Mouse (Mus musculus): ENCODE data around the gene Grk6. TPM values are rescaled to one million over a fixed set of nuclear protein-coding genes. Genes with fewer than 3 reads are reported as not detected.

Gene Grk6
- total RNA-seq, 4 experiments from 2014 or later = 36.0 to 55.3 (median 48.6) TPM

DNA sequence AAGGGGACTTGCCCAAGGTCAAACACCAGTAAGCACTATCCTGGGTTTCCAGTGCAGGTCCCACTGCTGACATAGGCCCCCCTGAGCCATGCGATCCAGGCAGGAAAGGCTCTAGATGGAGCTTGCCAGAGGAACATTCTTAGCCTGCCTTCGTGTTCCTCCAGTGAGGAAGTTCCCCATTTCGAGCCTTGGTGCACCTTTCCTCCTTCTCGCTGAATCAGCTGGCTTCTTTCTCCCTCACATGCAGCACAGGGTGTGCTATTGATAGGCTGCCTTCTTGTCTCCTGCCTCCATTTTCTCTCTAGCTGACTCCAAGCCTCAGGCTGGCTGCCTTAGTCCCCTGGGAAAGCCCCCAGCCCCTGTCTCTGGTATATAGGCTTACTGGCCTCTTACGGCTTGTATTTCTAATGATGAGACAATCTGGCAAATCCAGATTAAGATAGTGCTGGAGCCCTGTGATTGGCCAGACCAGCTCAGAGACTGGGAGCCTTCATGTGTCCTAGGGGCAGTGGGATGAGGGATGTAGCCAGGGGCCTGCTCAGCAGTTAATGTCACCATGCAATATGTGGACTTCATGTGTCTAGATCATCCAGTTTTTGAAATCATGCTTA is 21.1 kb downstream of the Grk6 start:
- DNase-seq = no peak

DNA sequence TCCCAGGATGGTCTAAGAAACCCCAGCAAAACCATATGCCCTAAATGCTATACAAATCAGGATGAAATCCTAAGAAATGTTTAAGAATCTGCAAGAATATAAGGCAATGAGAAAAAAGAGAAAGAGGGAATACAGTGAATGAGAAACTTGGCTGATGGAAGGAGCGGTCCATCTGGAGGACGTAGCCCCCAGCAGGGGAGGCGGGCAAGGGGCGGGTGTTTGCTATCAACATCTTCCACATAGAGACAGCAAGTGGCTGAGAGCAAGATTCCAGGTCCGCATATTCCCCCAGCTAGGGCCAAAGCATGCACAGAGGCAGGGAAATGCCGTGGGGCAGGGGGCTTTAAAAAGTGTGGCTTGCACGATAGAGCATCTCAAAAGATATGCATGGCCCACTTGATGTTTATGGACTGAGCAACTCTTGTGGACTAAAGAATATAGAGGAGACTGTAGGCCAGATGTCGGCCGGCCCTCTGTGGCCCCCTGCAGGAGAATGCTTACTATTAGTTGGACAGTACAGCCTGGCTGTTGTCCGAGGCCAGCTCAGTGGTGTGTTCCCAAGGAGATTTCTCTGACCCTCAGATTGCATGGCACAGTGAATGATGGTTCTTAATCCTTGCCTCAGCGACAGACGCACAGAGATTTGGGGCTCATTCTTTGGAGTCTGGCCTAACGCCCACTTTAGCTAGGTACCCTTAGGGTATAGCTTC is 24.1 kb downstream of the Grk6 start:
- DNase-seq = no peak

DNA sequence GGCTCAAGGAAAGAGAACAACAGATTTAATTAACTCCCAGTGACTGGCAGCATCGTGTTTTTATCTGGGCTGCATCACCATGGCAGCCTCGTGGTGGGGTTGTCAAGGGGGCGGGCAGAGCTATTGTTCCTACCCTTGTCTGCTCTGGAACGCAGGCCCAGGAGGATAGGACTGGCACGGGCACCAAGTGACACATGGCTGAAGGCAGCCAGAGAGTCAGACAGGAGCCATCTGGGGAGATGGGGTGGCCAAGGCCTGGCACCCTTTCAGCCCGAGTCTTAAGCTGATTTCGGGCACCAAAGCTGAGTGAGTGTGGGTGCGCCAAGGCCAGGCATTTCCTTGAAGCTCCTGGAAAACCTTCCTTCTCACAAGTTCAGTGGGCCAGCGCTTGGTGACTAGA is 25.5 kb downstream of the Grk6 start:
- no peak for DNase-seq

DNA sequence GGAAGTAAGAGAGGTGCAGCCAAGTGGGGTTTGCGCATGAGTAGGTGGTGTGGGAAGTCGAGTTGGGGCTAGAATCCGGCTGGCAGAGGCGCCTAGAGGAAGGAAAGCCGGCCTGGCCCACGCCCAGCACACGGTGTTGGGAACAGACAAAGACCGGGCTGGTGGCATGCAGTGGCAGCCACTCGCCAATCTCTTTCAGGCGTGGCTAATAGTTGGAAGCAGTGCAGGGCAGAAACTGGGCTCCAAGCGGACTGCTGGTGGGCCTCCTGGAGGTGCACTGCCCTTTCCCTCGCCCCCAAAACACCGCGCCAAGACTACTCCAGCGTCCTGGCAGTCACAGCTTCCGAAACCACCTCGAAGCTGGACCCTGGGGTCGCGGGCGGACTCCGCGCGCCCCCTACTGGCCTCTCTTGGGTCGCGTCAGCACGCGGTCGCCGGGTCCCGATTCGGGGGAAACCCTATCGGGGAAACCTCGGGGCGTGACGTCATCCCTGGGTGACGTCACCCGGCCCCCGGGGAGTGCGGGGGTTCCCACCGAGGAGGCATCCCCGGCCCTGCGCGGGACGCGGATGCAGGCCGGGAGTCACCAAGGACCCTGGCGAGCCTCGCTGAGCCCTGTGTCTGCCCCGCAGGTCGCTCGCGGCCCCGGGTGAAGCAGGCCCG is 26.4 kb downstream of the Grk6 start:
- peak; percentile 77 for DNase-seq

DNA sequence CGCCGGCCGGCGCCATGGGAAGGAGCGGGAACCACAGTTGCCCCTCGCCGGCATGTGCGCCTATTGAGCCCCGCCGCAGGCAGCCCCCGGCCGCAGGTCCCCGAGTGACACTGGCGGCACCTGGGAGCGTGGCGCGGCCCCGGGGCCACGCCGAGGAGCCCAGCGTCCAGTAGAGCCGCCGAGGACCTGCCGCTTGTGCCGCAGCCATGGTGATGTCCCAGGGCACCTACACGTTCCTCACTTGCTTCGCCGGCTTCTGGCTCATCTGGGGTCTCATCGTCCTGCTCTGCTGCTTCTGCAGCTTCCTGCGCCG is 26.9 kb downstream of the Grk6 start:
- DNase-seq = no peak

DNA sequence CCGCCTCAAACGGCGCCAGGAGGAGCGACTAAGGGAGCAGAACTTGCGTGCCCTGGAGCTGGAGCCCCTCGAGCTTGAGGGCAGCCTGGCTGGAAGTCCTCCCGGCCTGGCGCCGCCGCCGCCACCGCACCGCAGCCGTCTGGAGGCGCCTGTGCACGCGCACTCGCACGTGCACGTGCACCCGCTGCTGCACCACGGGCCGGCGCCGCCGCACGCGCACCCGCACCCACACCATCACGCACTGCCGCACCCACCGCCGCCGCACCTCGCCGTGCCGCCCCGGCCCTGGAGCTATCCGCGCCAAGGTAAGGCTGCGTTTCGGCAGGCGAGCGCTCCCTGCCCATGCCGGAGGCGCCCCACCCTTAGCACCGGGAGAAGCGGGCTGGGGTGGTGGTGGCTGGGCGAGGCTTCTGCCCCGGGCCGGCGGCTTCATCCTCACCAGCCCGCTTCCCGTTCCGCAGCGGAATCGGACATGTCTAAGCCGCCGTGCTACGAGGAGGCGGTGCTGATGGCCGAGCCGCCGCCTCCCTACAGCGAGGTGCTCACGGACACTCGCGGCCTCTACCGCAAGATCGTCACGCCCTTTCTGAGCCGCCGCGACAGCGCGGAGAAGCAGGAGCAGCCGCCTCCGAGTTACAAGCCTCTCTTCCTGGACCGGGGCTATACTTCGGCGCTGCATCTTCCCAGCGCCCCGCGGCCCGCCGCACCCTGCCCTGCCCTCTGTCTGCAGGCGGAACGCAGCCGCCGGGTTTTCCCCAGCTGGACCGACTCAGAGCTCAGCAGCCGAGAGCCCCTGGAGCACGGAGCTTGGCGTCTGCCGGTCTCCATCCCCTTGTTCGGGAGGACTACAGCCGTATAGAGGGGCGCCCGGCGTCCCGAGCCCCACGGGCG is 27.5 kb downstream of the Grk6 start:
- no peak for DNase-seq

DNA sequence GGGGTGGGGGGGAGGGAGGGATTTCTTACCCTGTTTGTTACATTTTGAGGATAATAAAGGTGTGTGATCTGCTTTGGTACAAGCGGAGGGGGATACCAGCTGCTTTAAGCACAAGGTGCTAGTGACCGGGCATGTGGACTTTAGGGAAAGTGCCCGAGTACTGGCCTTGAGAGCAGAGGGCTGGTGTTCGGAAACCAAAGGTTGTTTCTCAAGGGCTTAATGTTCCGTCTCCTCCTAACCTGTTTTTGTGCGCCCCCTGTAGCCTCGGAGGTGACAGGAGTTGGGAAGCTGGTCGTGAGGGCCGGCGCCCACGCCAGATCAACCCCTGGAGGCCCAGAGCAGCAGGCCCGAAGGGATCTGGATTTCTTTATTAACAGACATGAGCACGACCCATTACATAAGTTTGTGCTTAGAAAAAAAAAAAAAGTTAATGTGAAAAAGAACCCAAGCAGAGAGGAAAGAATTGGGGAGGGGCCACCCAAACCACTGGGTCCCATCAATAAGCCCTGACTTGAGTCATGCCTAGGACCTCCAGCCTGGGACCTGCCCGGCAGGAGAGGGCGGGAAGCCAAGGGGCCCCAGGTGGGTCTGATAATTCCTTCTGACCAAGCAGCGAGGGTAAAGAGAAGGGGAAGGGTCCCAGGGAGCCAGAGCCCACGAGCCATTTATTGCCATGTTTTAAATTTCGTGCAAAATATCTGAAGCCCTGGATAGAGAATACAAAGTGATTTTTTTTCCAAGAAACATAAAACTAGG is 28.4 kb downstream of the Grk6 start:
- no peak for DNase-seq

DNA sequence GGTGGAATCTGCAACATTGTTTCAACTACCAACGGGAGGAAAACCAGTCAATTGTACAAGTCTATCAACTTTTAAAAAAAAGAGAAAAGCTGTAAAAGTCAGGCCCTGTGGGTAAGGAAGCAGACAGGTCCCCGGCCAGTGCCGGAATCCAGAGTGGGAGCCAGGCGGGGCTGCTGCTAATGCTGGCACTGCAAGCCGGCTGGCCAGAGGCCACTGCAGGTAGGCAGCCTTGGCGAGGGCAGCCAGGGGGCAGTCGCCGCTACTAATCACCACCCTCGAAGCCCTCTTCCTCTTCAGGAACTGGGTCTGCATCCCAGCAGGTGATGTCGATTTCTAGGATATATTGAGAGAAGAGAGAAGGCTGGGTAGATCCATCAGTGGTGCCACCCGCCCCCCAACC is 29.1 kb downstream of the Grk6 start:
- no peak for DNase-seq

DNA sequence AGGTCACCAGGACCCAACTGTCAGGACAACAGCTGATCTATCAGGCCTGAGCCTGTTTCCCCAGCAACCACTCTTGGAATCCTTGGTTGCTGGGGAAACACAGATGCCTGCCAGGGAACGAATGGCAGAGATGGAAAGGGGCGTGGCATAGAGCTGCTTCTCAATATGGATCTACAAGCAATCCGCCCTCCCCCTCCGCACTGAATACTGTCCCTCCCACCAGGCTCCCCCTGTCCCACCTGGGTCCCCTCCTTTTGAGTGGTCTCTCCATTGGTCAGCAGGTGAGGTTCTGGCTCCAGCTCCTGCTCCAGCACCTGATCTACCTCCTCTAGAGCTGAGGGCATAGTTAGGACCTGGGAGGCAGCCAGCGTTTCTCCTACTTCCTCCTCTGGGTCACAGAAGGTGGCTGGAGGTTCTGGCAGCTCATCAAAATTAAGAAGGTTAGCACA is 29.8 kb downstream of the Grk6 start:
- no peak for DNase-seq

DNA sequence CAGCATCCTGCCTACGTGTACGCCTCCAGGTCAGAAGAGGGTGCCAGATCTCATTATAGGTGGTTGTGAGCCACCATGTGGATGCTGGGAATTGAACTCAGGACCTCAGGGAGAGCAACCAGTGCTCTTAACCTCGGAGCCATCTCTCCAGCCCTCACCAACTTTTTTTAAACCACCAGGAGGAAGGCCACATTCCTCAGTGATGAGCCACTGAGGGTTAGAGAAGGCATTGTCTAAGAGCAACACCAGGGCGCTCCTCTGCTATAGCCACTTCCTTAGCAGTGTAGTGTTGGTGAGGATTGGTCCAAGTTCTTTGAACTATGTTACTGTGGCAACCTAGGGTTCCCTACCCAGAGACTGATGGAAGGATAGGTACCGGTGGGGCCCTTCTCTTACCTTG is 30.9 kb downstream of the Grk6 start:
- no peak for DNase-seq

DNA sequence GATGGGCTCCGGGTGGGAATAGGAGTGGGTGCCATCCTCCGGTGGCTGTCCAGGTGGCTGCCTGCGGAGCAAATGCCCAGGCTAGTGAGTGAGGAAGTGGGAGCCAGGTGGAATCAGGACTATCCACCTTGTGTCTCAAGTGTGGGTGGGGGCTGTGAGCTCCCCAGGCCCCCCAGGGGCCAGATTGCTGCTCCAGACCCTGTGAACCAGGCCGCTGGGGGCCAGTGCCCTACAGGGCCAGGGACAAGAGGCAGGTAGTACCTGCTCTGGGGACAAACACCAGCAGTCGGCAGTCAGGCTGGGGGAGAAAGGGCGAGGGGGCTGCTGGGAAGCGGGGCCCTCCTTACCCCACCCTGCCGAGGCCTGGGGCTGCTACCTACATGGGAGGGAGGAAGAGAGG is 31.4 kb downstream of the Grk6 start:
- no peak for DNase-seq

DNA sequence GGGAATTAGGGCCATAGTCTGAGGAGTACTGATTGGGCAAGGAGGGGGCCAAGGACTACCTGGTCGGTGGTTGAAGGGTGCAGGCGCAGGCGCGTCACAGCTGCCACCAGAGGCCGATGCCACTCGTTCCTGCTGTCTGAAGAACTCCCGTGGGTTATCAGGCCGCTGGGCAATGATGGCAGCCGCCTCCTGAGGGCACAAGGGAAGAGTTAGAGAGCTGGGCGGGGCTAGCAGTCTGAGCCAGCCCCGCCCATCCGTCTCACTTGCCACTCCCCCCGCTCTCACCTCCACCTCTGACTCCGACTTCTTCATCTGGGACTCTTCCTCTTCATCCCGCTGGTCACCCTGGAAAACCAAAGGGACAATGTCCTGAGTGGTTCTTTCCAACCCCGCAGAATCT is 32.6 kb downstream of the Grk6 start:
- no peak for DNase-seq

DNA sequence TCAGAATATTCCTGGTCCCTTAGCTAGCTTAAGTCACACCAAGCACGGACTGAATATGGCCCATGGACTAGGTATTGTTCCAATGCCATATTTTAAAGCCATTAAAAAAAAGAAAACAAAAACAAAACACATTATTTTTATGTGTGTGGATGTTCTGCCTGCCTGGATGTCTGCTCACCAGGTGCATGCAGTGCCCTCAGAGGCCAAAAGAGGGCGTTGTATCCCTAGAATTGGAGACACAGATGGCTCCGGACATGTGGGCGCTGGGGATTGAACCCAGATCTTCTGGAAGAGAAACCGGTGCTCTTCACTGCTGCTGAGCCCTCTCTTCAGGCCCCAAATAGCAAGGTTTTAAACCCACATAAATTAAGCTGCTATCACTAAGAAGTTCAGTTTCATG is 33.2 kb downstream of the Grk6 start:
- no peak for DNase-seq

DNA sequence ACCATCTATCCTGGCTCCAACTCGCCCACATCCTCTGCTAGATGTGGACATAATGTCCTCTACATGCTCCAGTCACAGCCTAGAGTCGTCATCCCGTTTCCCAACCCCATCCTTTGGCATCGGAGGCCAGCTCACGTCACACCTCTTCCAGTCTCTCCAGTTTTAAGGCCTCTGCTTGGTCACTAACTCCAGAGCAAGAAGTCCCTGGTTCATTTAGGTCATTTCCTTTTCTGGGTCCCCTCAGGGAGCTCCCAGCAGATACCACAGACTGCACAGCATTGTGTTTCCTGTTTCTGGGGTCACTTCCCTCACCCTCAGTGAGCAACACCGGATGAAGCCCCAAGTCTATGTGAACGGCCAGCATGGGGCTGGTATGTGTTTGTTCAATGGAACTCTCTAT is 34.1 kb downstream of the Grk6 start:
- no peak for DNase-seq

DNA sequence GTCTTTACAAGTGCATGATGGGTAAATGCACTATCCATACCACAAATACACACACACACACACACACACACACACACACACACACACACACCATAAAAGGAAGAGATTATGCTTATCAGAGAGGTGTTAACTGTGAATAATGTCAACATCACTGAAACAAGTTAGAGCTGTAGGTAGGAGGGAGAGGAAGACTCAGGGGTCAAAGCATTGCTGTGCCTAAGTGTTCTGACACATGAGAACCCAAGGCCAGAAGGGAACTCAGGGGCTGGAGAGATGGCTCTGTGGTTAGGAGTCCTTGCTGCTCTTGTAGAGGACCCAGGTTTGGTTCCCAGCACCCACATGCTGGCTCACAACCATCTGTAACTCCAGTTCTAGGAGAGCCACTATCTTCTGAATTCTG is 35.1 kb downstream of the Grk6 start:
- no peak for DNase-seq

DNA sequence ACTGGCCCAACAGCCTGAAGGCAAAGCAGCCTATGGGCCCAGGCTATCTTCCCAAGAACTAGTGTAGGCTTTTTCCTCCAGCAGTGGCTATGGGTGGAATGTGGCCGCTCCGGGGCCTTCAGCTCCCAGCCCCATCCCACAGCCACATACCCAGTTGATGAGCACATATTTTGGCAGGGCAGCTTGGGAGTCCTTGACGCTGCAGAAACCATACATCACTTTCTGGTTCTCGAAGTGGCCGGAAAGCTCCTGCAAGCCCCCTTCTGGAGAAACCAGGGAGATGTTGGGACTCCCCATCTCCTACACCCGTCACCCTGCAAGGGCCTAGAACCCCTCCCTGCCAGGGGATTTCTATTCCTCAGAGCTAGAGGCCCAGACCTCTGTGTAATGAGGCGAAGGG is 37.7 kb downstream of the Grk6 start:
- peak; percentile 62 for DNase-seq

DNA sequence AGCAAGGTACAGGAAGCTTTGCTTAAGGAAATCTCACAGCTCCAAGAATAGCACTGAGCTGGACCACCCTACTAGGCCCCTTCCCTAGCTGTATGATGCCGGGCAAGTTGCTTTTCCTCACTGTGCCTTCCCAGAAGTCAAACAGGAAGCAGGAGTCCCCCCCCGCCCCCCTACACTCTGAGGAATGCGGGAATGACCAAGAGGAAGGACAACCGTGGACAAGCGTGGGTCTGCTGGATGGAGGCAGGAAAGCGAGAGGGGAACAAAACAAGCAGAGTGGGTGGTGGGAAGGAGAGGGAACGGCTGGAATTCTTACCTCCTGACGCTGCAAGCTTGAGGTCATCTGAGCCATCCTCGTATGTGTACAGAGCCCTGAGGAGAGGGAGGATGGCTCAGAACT is 38.2 kb downstream of the Grk6 start:
- no peak for DNase-seq

DNA sequence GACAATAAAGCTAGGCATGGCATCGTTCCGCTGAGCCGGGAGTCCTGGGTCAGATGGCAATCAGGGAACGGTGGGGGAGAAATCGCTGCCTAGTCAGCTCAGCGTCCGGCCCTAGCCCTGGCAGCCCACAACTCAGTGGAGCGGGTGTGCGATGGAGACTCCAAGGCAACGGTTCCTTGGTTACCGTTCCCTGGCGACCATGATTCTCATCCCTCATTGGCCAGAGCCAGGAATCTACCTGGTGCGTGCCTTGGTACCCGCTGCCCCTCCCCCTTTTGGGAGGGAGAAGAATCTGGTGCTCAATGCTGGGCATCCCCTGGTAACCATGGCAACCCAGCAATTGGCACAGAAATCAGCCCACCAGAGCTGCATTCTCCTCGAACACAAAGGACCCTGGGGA is 38.7 kb downstream of the Grk6 start:
- no peak for DNase-seq

DNA sequence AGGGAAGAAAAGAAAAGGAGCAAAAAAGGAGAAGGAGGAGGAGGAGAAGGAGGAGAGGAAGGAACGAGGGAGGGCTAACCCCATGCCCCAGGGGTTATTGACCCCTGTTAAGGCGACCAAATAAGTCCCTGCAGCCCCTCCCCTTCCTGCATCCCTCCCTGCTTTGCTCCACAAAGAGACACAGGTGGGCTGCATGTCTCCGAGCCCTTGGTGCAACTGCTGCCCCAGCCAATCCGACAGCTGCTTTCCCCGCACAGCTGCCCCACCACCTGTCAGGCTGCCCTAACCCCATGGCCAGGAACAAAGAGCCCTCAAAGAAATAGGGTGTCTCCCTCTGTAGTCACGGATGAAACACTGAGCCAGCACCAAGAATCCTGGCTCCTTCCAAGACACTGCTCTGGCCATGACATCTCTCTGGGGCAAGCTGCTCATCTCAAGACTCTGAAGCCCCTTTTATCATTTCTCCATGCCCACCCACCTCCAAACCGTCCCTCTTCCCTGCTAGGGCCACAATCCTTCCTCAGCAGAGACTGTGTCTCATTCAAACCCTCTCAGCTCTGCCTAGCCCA is 39.7 kb downstream of the Grk6 start:
- no peak for DNase-seq

DNA sequence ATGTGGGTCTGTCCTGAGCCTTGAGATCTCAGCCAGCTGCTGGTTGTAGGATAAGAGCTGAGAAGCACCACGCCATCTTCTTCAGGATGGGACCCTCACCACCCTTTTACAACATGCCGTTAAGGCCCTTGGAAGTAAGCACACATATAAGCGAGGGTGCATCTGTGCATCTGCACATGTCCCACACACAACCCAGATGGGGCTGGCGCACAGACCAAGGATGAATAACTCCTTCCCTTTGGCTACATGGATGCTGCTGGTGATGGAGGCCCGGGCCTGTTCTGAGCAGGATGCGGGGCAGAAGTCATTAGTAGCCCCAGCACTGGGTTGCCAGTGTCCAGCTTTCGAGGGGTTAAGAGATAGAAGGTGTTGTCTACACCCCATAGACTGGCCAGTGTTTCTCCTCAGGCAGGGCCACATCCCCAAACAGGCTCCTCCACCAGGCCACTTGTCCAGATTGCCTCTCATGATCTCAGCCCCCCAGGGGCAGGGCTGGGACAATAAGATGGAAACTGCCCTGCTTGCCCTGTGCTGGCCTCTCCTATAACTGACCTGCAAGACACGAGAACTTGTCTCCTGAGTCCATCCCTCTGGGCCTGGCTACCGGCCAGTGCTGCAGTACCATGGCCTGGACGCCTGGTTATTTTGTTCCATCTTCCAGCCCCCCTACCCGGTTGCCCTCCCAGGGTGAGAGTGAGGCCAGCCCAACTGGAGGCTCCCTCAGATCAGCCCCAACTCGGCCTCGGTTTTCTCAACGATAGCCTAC is 41.3 kb downstream of the Grk6 start:
- DNase-seq = no peak

DNA sequence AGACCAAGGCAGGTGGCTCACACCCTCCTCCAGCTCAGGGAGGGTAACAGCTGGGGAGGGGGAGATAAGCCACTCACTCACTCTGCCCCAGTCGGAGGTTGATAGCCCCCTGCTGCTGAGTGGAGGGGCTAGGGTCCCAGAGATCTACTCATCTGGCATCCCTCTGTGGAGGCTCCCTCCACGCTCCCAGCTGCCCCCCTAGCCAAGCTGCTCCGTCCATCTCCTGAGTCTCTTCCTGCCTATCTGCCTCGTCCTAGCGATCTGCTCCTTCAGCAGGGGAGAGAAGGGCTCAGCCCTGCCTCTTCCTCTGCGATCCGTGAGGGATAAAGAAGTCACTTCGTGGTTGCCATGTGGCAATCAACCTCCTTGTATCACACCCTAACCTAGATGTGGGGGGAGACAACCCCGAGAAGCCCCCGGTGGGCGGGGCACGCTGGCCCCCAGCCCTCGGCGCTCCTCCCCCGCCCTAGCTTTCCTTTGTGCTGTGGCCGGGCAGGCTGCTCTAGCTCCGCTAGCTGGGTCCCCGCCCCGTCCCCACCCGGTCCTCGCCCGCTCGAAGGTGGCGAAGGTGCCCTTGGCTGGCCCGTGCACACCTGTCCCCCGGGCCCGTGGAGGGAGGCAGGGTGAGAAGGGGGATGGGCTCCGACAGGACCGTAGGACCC is 42.2 kb downstream of the Grk6 start:
- no peak for DNase-seq
